Mouse (Mus musculus) gonadal fat pad, adult 2 months (tissue): ENCODE data around the gene Eci1. TPM values are rescaled to one million over a fixed set of nuclear protein-coding genes. Genes with fewer than 3 reads are reported as not detected.
A peak's percentile ranks its signal among the peaks of the same experiment; 100 is the strongest.
"Not testable (repeated sequence)": the region's sequence is repeated elsewhere in the genome, so short reads cannot be mapped to it uniquely, and the experiment has no call there.

Experiments
- DNase-seq: peaks from one replicate; pipeline ENCODE4 v3.0.0-alpha.2; 2012; ENCODE audit warnings: low read depth
- polyA plus RNA-seq: library from polyadenylated mRNA; depleted of rRNA; stranded (reverse); fragments of >200 nt; gene quantifications from 2 replicates; pipeline ENCODE4 v1.2.3, GENCODE M21; 2012; rRNA removed

The Eci1 gene
- polyA plus RNA-seq: 119 and 137 TPM in 2 replicates

- no peak for DNase-seq
Observed at GRCm38 (mm10) chr17:24426471-24427169, at the start of gene Eci1. TSS of gene Eci1 (plus strand) at chr17:24426641.

GRCm38 (mm10) chr17:24378496-24378895, 47.9 kb upstream of the Eci1 start:
- DNase-seq: no peak

GRCm38 (mm10) chr17:24383789-24384188, 42.7 kb upstream of the Eci1 start:
- no peak for DNase-seq

GRCm38 (mm10) chr17:24388711-24389110, 37.7 kb upstream of the Eci1 start:
- no peak for DNase-seq

- DNase-seq: no peak
Observed at GRCm38 (mm10) chr17:24389865-24390264, 36.6 kb upstream of the Eci1 start.

GRCm38 (mm10) chr17:24391149-24391548, 35.3 kb upstream of the Eci1 start:
- no peak for DNase-seq

GRCm38 (mm10) chr17:24393527-24393926, 32.9 kb upstream of the Eci1 start:
- no peak for DNase-seq

GRCm38 (mm10) chr17:24394456-24394855, 32.0 kb upstream of the Eci1 start:
- DNase-seq: no peak

- DNase-seq: no peak
Observed at GRCm38 (mm10) chr17:24402371-24402770, 24.1 kb upstream of the Eci1 start.

GRCm38 (mm10) chr17:24407116-24407803, 19.2 kb upstream of the Eci1 start:
- no peak for DNase-seq

- no peak for DNase-seq
Observed at GRCm38 (mm10) chr17:24413557-24414211, 12.8 kb upstream of the Eci1 start.

GRCm38 (mm10) chr17:24414230-24414976, 12.0 kb upstream of the Eci1 start, which contains the start of gene Rnps1:
TSS of gene Rnps1 (plus strand) at chr17:24414565.
- peak; percentile 83 for DNase-seq

GRCm38 (mm10) chr17:24415011-24415410, 11.4 kb upstream of the Eci1 start:
- DNase-seq: no peak

- DNase-seq: peak; percentile 79
Observed at GRCm38 (mm10) chr17:24416051-24416652, 10.3 kb upstream of the Eci1 start.

GRCm38 (mm10) chr17:24423114-24423513, 3.3 kb upstream of the Eci1 start:
- no peak for DNase-seq

- DNase-seq: no peak
Observed at GRCm38 (mm10) chr17:24424489-24424888, 2.0 kb upstream of the Eci1 start.

- DNase-seq: not testable (repeated sequence)
Observed at GRCm38 (mm10) chr17:24425326-24425725, 1.1 kb upstream of the Eci1 start.

GRCm38 (mm10) chr17:24425905-24426304, 536 bp upstream of the Eci1 start:
- no peak for DNase-seq

GRCm38 (mm10) chr17:24427170-24427557, 723 bp downstream of the Eci1 start:
- no peak for DNase-seq

- DNase-seq: no peak
Observed at GRCm38 (mm10) chr17:24429201-24429983, 3.0 kb downstream of the Eci1 start.

- no peak for DNase-seq
Observed at GRCm38 (mm10) chr17:24437016-24437415, 10.6 kb downstream of the Eci1 start.
